Mouse (Mus musculus) hindbrain, embryonic 15.5 days (tissue): ENCODE results near the gene Gm10577. TPM values are rescaled to one million over a fixed set of nuclear protein-coding genes. Genes with fewer than 3 reads are reported as not detected.

Source experiments
- ATAC-seq: fragments of 200-750 bp; cut with Nextera tagmentation; 2 replicates; pipeline ENCODE4 v1.8.0; 2017; ENCODE audit warnings: low read depth, moderate number of reproducible peaks, moderate TSS enrichment; ENCODE audit not compliant: low FRiP score
- H3K27ac ChIP-seq: fragments of 300-500 bp; sonication (generic); replicated peaks from 2 replicates; pipeline ENCODE4 v1.5.1; 2015; ENCODE audit warnings: mild to moderate bottlenecking, inconsistent platforms
- H3K27me3 ChIP-seq: fragments of 300-500 bp; sonication (generic); 2 replicates; pipeline ENCODE4 v1.6.1; 2015; ENCODE audit warnings: control low read depth, inconsistent platforms
- H3K36me3 ChIP-seq: fragments of 300-500 bp; sonication (generic); 2 replicates; pipeline ENCODE4 v1.6.1; 2015; ENCODE audit warnings: control low read depth, inconsistent platforms
- H3K4me1 ChIP-seq: fragments of 300-500 bp; sonication (generic); replicated peaks from 2 replicates; pipeline ENCODE4 v1.6.1; 2015; ENCODE audit warnings: control low read depth, inconsistent platforms
- H3K4me2 ChIP-seq: fragments of 300-500 bp; sonication (generic); 2 replicates; pipeline ENCODE4 v1.6.1; 2015; ENCODE audit warnings: moderate library complexity, mild to moderate bottlenecking, inconsistent platforms
- H3K4me3 ChIP-seq: fragments of 300-500 bp; sonication (generic); 2 replicates; pipeline ENCODE4 v1.5.1; 2015; ENCODE audit warnings: mild to moderate bottlenecking, inconsistent platforms
- H3K9ac ChIP-seq: fragments of 300-500 bp; sonication (generic); 2 replicates; pipeline ENCODE4 v1.6.1; 2015; ENCODE audit warnings: inconsistent platforms
- H3K9me3 ChIP-seq: fragments of 300-500 bp; sonication (generic); 2 replicates; pipeline ENCODE4 v1.6.1; 2016; ENCODE audit warnings: control low read depth, inconsistent platforms
- WGBS: fragments of 180-500 bp; shearing (Covaris S2); methylation state at CpG from one replicate; pipeline ENCODE4 v1.1.7; 2015; 5-methylcytosine and 5-hydroxymethylcytosine counted together
- polyA plus RNA-seq: library from polyadenylated mRNA; unstranded; fragments of >200 nt; fragmentation: Nextera tagmentation; extraction: Ambion mirVana; gene quantifications from 2 replicates; pipeline ENCODE4 v1.2.1, GENCODE M21; 2015

Gm10577 gene
- polyA plus RNA-seq, 1 experiment from 2014 or later, result not detected

GRCm38 (mm10) chr4:101026995-101027394 is 6.5 kb upstream of the Gm10577 start:
- H3K27me3 ChIP-seq, result no peaks in the 10 kb centered on the region
- WGBS, result 83% methylated on average over 2 of the region's 2 CpGs
- H3K36me3 ChIP-seq, result no peaks in the 10 kb centered on the region
- no peaks in the 10 kb centered on the region for H3K9me3 ChIP-seq
- H3K27ac ChIP-seq, result no peak overlapping the region
- H3K9ac ChIP-seq, result no peak overlapping the region
- no peak for ATAC-seq
- no peak overlapping the region for H3K4me2 ChIP-seq
- H3K4me3 ChIP-seq, result no peak overlapping the region
- H3K4me1 ChIP-seq, result no peaks in the 10 kb centered on the region

DNA sequence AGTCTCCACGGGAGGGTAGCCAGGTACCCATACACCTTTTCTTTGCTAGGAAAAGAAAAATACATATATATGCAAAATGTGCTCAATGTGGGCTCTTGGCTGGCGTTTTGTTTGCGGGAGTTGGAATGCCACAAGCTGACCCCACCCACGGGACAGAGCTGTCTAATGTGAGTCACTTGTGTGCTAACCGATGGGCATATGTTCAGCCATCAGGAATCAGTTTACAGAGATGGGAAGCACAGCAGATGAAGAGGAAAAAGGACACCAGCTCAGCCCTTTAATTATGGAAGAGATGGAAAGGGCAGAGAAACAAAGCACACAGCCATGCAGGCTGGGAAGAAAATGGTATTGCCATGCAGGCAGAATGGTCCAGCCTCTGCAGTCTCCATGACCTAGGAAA is 6.1 kb upstream of the Gm10577 start:
- Histone ChIP-seq H3K36me3 (no peaks in the 10 kb centered on the region), H3K27me3 (no peaks in the 10 kb centered on the region), H3K27ac (no peak overlapping the region), H3K9ac (no peak overlapping the region), H3K4me3 (no peak overlapping the region), H3K4me2 (no peak overlapping the region), H3K4me1 (no peaks in the 10 kb centered on the region), H3K9me3 (no peaks in the 10 kb centered on the region)
- 75% methylated on average over 5 of the region's 5 CpGs for WGBS
- ATAC-seq, result no peak

GRCm38 (mm10) chr4:101017806-101018205 is 2.7 kb downstream of the Gm10577 start:
- no peak overlapping the region for H3K27ac ChIP-seq
- ATAC-seq, result no peak
- no peak overlapping the region for H3K9ac ChIP-seq
- no peaks in the 10 kb centered on the region for H3K4me1 ChIP-seq
- no peaks in the 10 kb centered on the region for H3K9me3 ChIP-seq
- WGBS, result 97% methylated on average over 4 of the region's 4 CpGs
- H3K4me2 ChIP-seq, result no peak overlapping the region
- no peaks in the 10 kb centered on the region for H3K36me3 ChIP-seq
- no peaks in the 10 kb centered on the region for H3K27me3 ChIP-seq
- no peak overlapping the region for H3K4me3 ChIP-seq

- Histone ChIP-seq H3K4me3 (no peak overlapping the region), H3K27ac (no peak overlapping the region), H3K4me2 (no peak overlapping the region), H3K4me1 (no peaks in the 10 kb centered on the region), H3K9me3 (no peaks in the 10 kb centered on the region), H3K9ac (no peak overlapping the region), H3K36me3 (no peaks in the 10 kb centered on the region), H3K27me3 (no peaks in the 10 kb centered on the region)
- ATAC-seq, result no peak
- 89% methylated on average over 4 of the region's 4 CpGs for WGBS
These were observed 11.4 kb downstream of the Gm10577 start for GRCm38 (mm10) chr4:101009092-101009491.

- Histone ChIP-seq H3K36me3 (no peaks in the 10 kb centered on the region), H3K4me1 (no peaks in the 10 kb centered on the region), H3K4me3 (no peak overlapping the region), H3K9ac (no peak overlapping the region), H3K9me3 (no peaks in the 10 kb centered on the region), H3K27ac (no peak overlapping the region), H3K4me2 (no peak overlapping the region), H3K27me3 (no peaks in the 10 kb centered on the region)
- ATAC-seq, result no peak
- 50% methylated on average over 5 of the region's 5 CpGs for WGBS
These were observed 12.1 kb downstream of the Gm10577 start for GRCm38 (mm10) chr4:101008362-101008769.

DNA sequence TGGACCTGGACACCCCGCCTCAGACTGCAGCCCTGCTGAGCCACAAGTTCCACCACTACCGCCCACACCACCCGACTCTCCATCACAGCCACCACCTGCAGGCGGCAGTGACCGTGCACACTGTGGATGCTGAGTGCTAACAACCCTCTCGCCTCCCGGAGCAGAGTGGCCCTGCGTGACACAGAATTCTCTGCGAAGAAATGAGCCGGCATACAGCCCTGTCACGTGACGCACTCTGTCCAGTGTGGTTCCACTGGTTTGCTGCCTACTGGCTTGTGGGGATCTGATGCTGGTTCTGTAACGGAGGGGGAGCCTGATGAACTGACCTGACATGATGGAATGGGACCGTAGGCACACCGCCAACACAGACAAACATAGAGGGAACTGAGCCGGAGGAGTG is 17.5 kb downstream of the Gm10577 start:
- ATAC-seq, result no peak
- Histone ChIP-seq H3K36me3 (no peaks in the 10 kb centered on the region), H3K27me3 (no peaks in the 10 kb centered on the region), H3K4me3 (no peak overlapping the region), H3K4me2 (no peak overlapping the region), H3K27ac (no peak overlapping the region), H3K4me1 (no peaks in the 10 kb centered on the region), H3K9ac (no peak overlapping the region), H3K9me3 (no peaks in the 10 kb centered on the region)
- 94% methylated on average over 16 of the region's 16 CpGs for WGBS

GRCm38 (mm10) chr4:101001073-101001472 is 19.4 kb downstream of the Gm10577 start:
- WGBS, result 54% methylated on average over 6 of the region's 6 CpGs

DNA sequence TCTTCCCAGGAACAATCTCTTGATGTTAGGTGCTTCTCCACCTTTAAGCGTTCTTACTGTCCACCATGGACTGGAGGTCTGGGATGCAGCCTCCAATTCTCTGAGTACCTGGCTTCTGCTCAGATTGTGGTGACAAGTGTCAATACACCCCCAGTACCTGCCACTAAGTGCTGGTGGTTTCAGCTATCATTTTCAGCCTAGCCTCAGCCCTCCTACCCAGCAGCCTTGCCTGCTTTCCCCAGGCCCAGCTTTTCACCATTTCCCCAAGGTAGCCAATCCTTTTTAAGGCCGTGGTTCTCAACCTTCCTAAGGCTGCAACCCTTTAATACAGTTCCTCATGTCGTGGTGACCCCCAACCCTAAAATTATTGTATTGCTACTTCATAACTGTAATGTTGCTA is 19.9 kb downstream of the Gm10577 start:
- Histone ChIP-seq H3K4me3 (no peak overlapping the region), H3K9me3 (no peaks in the 10 kb centered on the region), H3K27me3 (no peaks in the 10 kb centered on the region), H3K9ac (no peak overlapping the region), H3K4me1 (peaks cover 7% of the 10 kb centered on the region; the same call in 1 of the 2 replicates), H3K36me3 (no peaks in the 10 kb centered on the region), H3K27ac (no peak overlapping the region), H3K4me2 (no peak overlapping the region)
- 95% methylated on average over 3 of the region's 3 CpGs for WGBS
- no peak for ATAC-seq

More at GRCm38 (mm10) chr4:101001073-101001472, 19.4 kb downstream of the Gm10577 start:
- Histone ChIP-seq H3K4me2 (no peak overlapping the region), H3K4me3 (no peak overlapping the region), H3K9me3 (no peaks in the 10 kb centered on the region), H3K4me1 (peaks cover 7% of the 10 kb centered on the region; the same call in 1 of the 2 replicates), H3K9ac (no peak overlapping the region), H3K36me3 (no peaks in the 10 kb centered on the region), H3K27ac (no peak overlapping the region), H3K27me3 (no peaks in the 10 kb centered on the region)
- ATAC-seq, result no peak

DNA sequence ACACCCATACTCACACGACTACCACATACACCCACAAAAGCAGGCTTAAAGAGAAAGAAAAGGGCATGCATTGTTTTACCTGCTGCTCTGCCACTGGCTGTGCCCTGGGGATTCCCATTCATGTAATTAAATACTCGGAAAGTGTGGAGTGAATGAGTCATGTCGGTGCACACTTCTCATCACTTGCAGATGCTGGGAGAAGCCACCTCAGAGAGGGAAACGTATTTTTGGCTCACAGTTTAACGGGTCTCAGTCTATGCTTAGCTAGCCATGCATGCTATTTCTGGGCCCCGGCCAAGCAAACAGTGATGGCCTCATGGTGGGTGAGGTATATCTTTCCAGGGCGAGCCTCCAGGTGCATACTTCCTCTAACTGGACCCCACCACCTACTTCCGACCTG is 21.6 kb downstream of the Gm10577 start:
- Histone ChIP-seq H3K4me3 (no peak overlapping the region), H3K4me2 (no peak overlapping the region), H3K4me1 (peaks cover 13% of the 10 kb centered on the region; the same call in 1 of the 2 replicates), H3K27me3 (no peaks in the 10 kb centered on the region), H3K36me3 (no peaks in the 10 kb centered on the region), H3K9ac (no peak overlapping the region), H3K9me3 (no peaks in the 10 kb centered on the region), H3K27ac (peak overlapping the region; percentile 25; the same call in 1 of the 2 replicates)
- WGBS, result 78% methylated on average over 8 of the region's 8 CpGs
- ATAC-seq, result no peak

DNA sequence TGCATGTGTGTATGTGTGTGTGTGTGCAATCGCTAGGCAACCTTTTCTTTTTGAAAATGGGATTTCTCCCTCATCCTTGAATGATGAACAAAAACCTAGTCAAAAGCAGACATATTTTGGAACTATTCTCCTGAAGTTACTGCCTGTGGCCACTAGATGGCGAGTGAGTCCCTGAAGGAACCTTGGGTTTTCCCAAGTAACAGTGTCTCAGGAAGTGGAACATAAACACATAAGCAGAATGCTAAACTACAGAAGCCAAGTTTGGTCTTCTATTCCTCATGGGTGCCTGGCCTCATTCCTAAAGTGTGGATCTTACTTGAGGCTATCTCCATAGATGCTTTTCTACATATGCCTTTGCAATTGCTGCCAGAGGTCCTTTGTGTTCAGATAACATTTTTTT is 22.4 kb downstream of the Gm10577 start:
- no peak overlapping the region for H3K4me3 ChIP-seq
- no peaks in the 10 kb centered on the region for H3K27me3 ChIP-seq
- peak overlapping the region; percentile 25 for H3K27ac ChIP-seq
- no peaks in the 10 kb centered on the region for H3K36me3 ChIP-seq
- no peaks in the 10 kb centered on the region for H3K9me3 ChIP-seq
- peak; percentile 36; the same call in 1 of the 2 replicates for ATAC-seq
- no peak overlapping the region for H3K4me2 ChIP-seq
- H3K9ac ChIP-seq, result no peak overlapping the region
- peaks cover 13% of the 10 kb centered on the region; the same call in 1 of the 2 replicates for H3K4me1 ChIP-seq
- 22% methylated on average over 2 of the region's 2 CpGs for WGBS

DNA sequence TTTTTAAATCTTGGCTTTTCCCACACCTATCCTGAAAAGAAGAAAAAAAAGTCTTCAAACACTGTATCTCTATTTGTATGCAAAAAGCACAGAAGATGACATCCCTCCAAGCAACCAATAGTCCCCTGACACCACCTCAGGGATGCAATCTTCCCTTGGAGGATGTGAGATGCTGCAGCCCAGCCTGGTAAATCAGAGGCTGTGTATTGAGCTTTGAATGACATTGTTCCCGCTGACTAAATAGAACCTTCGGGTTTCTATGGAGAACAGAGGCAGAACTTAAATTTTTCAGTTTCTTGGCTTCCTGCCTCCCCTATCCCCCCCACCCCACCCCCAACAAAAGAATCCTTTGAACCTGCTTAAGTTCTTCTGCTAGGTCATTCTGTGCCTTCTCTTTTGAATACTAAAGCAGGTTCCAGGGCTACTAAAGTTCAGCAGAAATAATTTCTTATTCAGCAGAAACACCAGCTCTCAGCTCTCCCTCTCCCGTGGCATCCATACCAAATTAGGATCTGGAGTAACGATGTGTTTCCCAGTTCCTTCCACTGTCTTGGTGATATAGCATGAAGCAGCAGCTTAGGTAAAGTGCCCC is 24.3 kb downstream of the Gm10577 start:
- H3K27me3 ChIP-seq, result no peaks in the 10 kb centered on the region
- H3K4me1 ChIP-seq, result peaks cover 24% of the 10 kb centered on the region
- 38% methylated on average over 4 of the region's 4 CpGs for WGBS
- H3K4me2 ChIP-seq, result no peak overlapping the region
- no peaks in the 10 kb centered on the region for H3K36me3 ChIP-seq
- ATAC-seq, result no peak
- H3K9me3 ChIP-seq, result no peaks in the 10 kb centered on the region
- H3K9ac ChIP-seq, result no peak overlapping the region
- no peak overlapping the region for H3K4me3 ChIP-seq
- peak overlapping the region; percentile 45 for H3K27ac ChIP-seq

- no peak overlapping the region for H3K4me3 ChIP-seq
- H3K4me2 ChIP-seq, result no peak overlapping the region
- ATAC-seq, result no peak
- no peaks in the 10 kb centered on the region for H3K36me3 ChIP-seq
- H3K27ac ChIP-seq, result peak overlapping the region; percentile 34; the same call in 1 of the 2 replicates
- 68% methylated on average over 5 of the region's 5 CpGs for WGBS
- H3K27me3 ChIP-seq, result no peaks in the 10 kb centered on the region
- H3K9me3 ChIP-seq, result no peaks in the 10 kb centered on the region
- H3K4me1 ChIP-seq, result peaks cover 30% of the 10 kb centered on the region
- no peak overlapping the region for H3K9ac ChIP-seq
These were observed 24.9 kb downstream of the Gm10577 start for GRCm38 (mm10) chr4:100995617-100996016.
